Mouse (Mus musculus): Measurements from ENCODE around the gene Arg2. TPM values are rescaled to one million over a fixed set of nuclear protein-coding genes. Genes with fewer than 3 reads are reported as not detected.

Arg2 gene
- polyA plus RNA-seq (2016; fragmentation: Nextera tagmentation; extraction: Ambion mirVana), result 1.2 and 1.4 TPM in 2 replicates

- peak within 1 kb of the TSS; percentile 53 for H3K9ac ChIP-seq (replicated peaks)
- no peaks in the 10 kb centered on the region for H3K9me3 ChIP-seq
- peaks cover 11% of the 10 kb centered on the region for H3K4me1 ChIP-seq (replicated peaks)
- peaks cover 49% of the 10 kb centered on the region for H3K27me3 ChIP-seq
- no peaks in the 10 kb centered on the region for H3K36me3 ChIP-seq
- WGBS, result under 1% methylated on average over 47 of the region's 47 CpGs
- peak within 1 kb of the TSS; percentile 93 for H3K4me2 ChIP-seq
- H3K27ac ChIP-seq, result no peak within 1 kb of the TSS
- peak; percentile 95 for ATAC-seq (ENCODE audit: insufficient number of reproducible peaks, insufficient read depth, low FRiP score, low TSS enrichment, low read depth)
- peak within 1 kb of the TSS; percentile 52 for H3K4me3 ChIP-seq (replicated peaks)
Observed at GRCm38 (mm10) chr12:79130299-79131177, at the start of gene Arg2. Arg2 (plus strand) TSS chr12:79130777.

GRCm38 (mm10) chr12:79089182-79089812, 41.3 kb upstream of the Arg2 start, which contains the start of gene Pigh:
Pigh (minus strand) TSS chr12:79089651.
- 0% methylated on average over 53 of the region's 53 CpGs for WGBS
- peak; percentile 96 for ATAC-seq (ENCODE audit: insufficient number of reproducible peaks, insufficient read depth, low FRiP score, low TSS enrichment, low read depth)
- Histone ChIP-seq H3K9me3 (no peaks in the 10 kb centered on the region), H3K9ac (replicated peaks) (peak within 1 kb of the TSS; percentile 91), H3K4me1 (replicated peaks) (peaks cover 7% of the 10 kb centered on the region), H3K27ac (peak within 1 kb of the TSS; percentile 56; the same call in 1 of the 2 replicates), H3K4me3 (replicated peaks) (peak within 1 kb of the TSS; percentile 89), H3K27me3 (no peaks in the 10 kb centered on the region), H3K36me3 (peaks cover 17% of the 10 kb centered on the region; the same call in 1 of the 2 replicates), H3K4me2 (peak within 1 kb of the TSS; percentile 69)

- H3K9ac ChIP-seq (replicated peaks), result no peak overlapping the region
- H3K27ac ChIP-seq, result no peak overlapping the region
- WGBS, result 55% methylated on average over 4 of the region's 4 CpGs
- H3K4me1 ChIP-seq (replicated peaks), result peaks cover 7% of the 10 kb centered on the region
- H3K4me2 ChIP-seq, result no peak overlapping the region
- H3K27me3 ChIP-seq, result no peaks in the 10 kb centered on the region
- H3K36me3 ChIP-seq, result no peaks in the 10 kb centered on the region
- ATAC-seq (ENCODE audit: insufficient number of reproducible peaks, insufficient read depth, low FRiP score, low TSS enrichment, low read depth), result no peak
- no peak overlapping the region for H3K4me3 ChIP-seq (replicated peaks)
- H3K9me3 ChIP-seq, result no peaks in the 10 kb centered on the region
Observed at GRCm38 (mm10) chr12:79092569-79092968, 38.0 kb upstream of the Arg2 start.

GRCm38 (mm10) chr12:79097106-79097752, 33.3 kb upstream of the Arg2 start:
- H3K9ac ChIP-seq (replicated peaks), result no peak overlapping the region
- WGBS, result 63% methylated on average over 3 of the region's 3 CpGs
- no peak for ATAC-seq (ENCODE audit: insufficient number of reproducible peaks, insufficient read depth, low FRiP score, low TSS enrichment, low read depth)
- no peak overlapping the region for H3K27ac ChIP-seq
- no peak overlapping the region for H3K4me3 ChIP-seq (replicated peaks)
- no peaks in the 10 kb centered on the region for H3K27me3 ChIP-seq
- no peaks in the 10 kb centered on the region for H3K9me3 ChIP-seq
- H3K36me3 ChIP-seq, result no peaks in the 10 kb centered on the region
- H3K4me1 ChIP-seq (replicated peaks), result no peaks in the 10 kb centered on the region
- H3K4me2 ChIP-seq, result no peak overlapping the region

- Histone ChIP-seq H3K4me2 (no peak overlapping the region), H3K4me3 (replicated peaks) (no peak overlapping the region), H3K4me1 (replicated peaks) (no peaks in the 10 kb centered on the region), H3K27me3 (no peaks in the 10 kb centered on the region), H3K36me3 (no peaks in the 10 kb centered on the region), H3K9me3 (peaks cover 5% of the 10 kb centered on the region; the same call in 1 of the 2 replicates), H3K9ac (replicated peaks) (no peak overlapping the region), H3K27ac (no peak overlapping the region)
- 86% methylated on average over 3 of the region's 3 CpGs for WGBS
- no peak for ATAC-seq (ENCODE audit: insufficient number of reproducible peaks, insufficient read depth, low FRiP score, low TSS enrichment, low read depth)
Observed at GRCm38 (mm10) chr12:79103773-79104172, 26.8 kb upstream of the Arg2 start.

GRCm38 (mm10) chr12:79104544-79104943, 26.0 kb upstream of the Arg2 start:
- Histone ChIP-seq H3K4me2 (no peak overlapping the region), H3K27me3 (no peaks in the 10 kb centered on the region), H3K9me3 (peaks cover 5% of the 10 kb centered on the region; the same call in 1 of the 2 replicates), H3K27ac (no peak overlapping the region), H3K4me1 (replicated peaks) (no peaks in the 10 kb centered on the region), H3K4me3 (replicated peaks) (no peak overlapping the region), H3K9ac (replicated peaks) (no peak overlapping the region), H3K36me3 (no peaks in the 10 kb centered on the region)
- 75% methylated on average over 2 of the region's 2 CpGs for WGBS
- no peak for ATAC-seq (ENCODE audit: insufficient number of reproducible peaks, insufficient read depth, low FRiP score, low TSS enrichment, low read depth)

- Histone ChIP-seq H3K4me1 (replicated peaks) (no peaks in the 10 kb centered on the region), H3K27me3 (no peaks in the 10 kb centered on the region), H3K9me3 (peaks cover 5% of the 10 kb centered on the region; the same call in 1 of the 2 replicates), H3K27ac (no peak overlapping the region), H3K4me3 (replicated peaks) (no peak overlapping the region), H3K36me3 (no peaks in the 10 kb centered on the region), H3K9ac (replicated peaks) (no peak overlapping the region), H3K4me2 (no peak overlapping the region)
- 87% methylated on average over 5 of the region's 5 CpGs for WGBS
- no peak for ATAC-seq (ENCODE audit: insufficient number of reproducible peaks, insufficient read depth, low FRiP score, low TSS enrichment, low read depth)
Observed at GRCm38 (mm10) chr12:79105312-79105711, 25.3 kb upstream of the Arg2 start.

- no peak overlapping the region for H3K9ac ChIP-seq (replicated peaks)
- no peaks in the 10 kb centered on the region for H3K27me3 ChIP-seq
- H3K4me3 ChIP-seq (replicated peaks), result no peak overlapping the region
- no peaks in the 10 kb centered on the region for H3K9me3 ChIP-seq
- no peaks in the 10 kb centered on the region for H3K4me1 ChIP-seq (replicated peaks)
- H3K27ac ChIP-seq, result no peak overlapping the region
- 92% methylated on average over 4 of the region's 4 CpGs for WGBS
- no peaks in the 10 kb centered on the region for H3K36me3 ChIP-seq
- H3K4me2 ChIP-seq, result no peak overlapping the region
- no peak for ATAC-seq (ENCODE audit: insufficient number of reproducible peaks, insufficient read depth, low FRiP score, low TSS enrichment, low read depth)
Observed at GRCm38 (mm10) chr12:79118991-79119390, 11.6 kb upstream of the Arg2 start.

- no peak for ATAC-seq (ENCODE audit: insufficient number of reproducible peaks, insufficient read depth, low FRiP score, low TSS enrichment, low read depth)
- WGBS, result 29% methylated on average over 3 of the region's 3 CpGs
Observed at GRCm38 (mm10) chr12:79122820-79123219, 7.8 kb upstream of the Arg2 start.

GRCm38 (mm10) chr12:79131178-79131675, 650 bp downstream of the Arg2 start:
- peak overlapping the region; percentile 93 for H3K4me2 ChIP-seq
- H3K27ac ChIP-seq, result no peak overlapping the region
- no peaks in the 10 kb centered on the region for H3K36me3 ChIP-seq
- H3K27me3 ChIP-seq, result peaks cover 49% of the 10 kb centered on the region
- no peak for ATAC-seq (ENCODE audit: insufficient number of reproducible peaks, insufficient read depth, low FRiP score, low TSS enrichment, low read depth)
- H3K9ac ChIP-seq (replicated peaks), result peak overlapping the region; percentile 53
- H3K9me3 ChIP-seq, result no peaks in the 10 kb centered on the region
- 1% methylated on average over 22 of the region's 22 CpGs for WGBS
- peaks cover 11% of the 10 kb centered on the region for H3K4me1 ChIP-seq (replicated peaks)
- peak overlapping the region; percentile 52 for H3K4me3 ChIP-seq (replicated peaks)

More at GRCm38 (mm10) chr12:79122820-79123219, 7.8 kb upstream of the Arg2 start:
- no peak overlapping the region for H3K9ac ChIP-seq (replicated peaks)
- no peaks in the 10 kb centered on the region for H3K36me3 ChIP-seq
- H3K27me3 ChIP-seq, result no peaks in the 10 kb centered on the region
- no peak overlapping the region for H3K4me3 ChIP-seq (replicated peaks)
- H3K4me2 ChIP-seq, result no peak overlapping the region
- H3K27ac ChIP-seq, result no peak overlapping the region
- no peaks in the 10 kb centered on the region for H3K9me3 ChIP-seq
- no peaks in the 10 kb centered on the region for H3K4me1 ChIP-seq (replicated peaks)

Data from limb, embryonic 12.5 days (tissue).